24 mouse cellular contexts compared by ENCODE assay signal in the genomic region with DNA sequence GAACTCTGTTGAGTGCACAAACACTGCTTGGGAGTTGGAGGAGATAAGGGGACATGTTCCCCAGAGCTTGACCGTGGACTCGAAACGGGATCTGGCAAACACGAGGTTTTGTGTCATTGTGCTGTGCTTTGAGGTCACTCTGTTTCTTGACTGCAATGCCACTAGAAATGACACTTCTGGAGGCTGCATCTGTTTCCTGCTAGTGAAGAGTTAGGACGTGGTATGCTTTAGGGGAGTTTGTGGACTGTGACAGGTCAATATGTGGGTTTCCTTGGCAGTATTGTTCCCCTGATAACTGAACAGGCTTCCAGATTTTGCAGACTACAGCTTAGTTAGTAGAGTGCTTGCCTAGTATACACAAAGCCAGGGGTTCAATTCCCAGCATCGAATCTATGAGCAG.
"Had no signal": no experiment of that assay in that cellular context is flagged by ENCODE, and none has a peak within 500 bp of the region (broad histone marks: within the 10 kb centered on the region; RNA-seq: fewer than 3 reads in every experiment).

No protein-coding gene starts in this region.

- H3K4me2 ChIP-seq: heart, embryonic 11.5 days; heart, embryonic 13.5 days; heart, embryonic 15.5 days; hindbrain, embryonic 12.5 days; hindbrain, embryonic 14.5 days; intestine, embryonic 15.5 days; limb, embryonic 12.5 days had no signal

- H3K4me1 ChIP-seq: heart, embryonic 13.5 days; heart, embryonic 15.5 days; hindbrain, embryonic 10.5 days; hindbrain, embryonic 12.5 days; intestine, embryonic 15.5 days; limb, embryonic 10.5 days; limb, embryonic 12.5 days had no signal

- DNase-seq: gastrocnemius, postnatal 14 days; gastrocnemius, postnatal 36 days; heart, adult 2 months; heart, postnatal 14 days; heart, postnatal 36 days; kidney, adult 18-20 months; kidney, adult 8-10 months; kidney, postnatal 10 days; kidney, postnatal 25 days; kidney, postnatal 4 days had no signal

- H3K27ac ChIP-seq: heart, adult 2 months; heart, embryonic 13.5 days; heart, embryonic 15.5 days; hindbrain, embryonic 10.5 days; hindbrain, embryonic 12.5 days; hindbrain, embryonic 14.5 days; intestine, embryonic 15.5 days; layer of hippocampus, adult 2 months; left cerebral cortex, adult 2 months; limb, embryonic 10.5 days; limb, embryonic 12.5 days had no signal

- H3K27me3 ChIP-seq: heart, embryonic 13.5 days; heart, embryonic 15.5 days; hindbrain, embryonic 12.5 days; intestine, embryonic 15.5 days; limb, embryonic 12.5 days had no signal

- ATAC-seq: hindbrain, embryonic 16.5 days; inflammation-experienced regulatory T-cells, adult 6 months; intestine, embryonic 15.5 days; intestine, postnatal 0 days had no signal

- H3K36me3 ChIP-seq: heart, embryonic 13.5 days; heart, embryonic 15.5 days; hindbrain, embryonic 10.5 days; hindbrain, embryonic 12.5 days; intestine, embryonic 15.5 days; limb, embryonic 10.5 days; limb, embryonic 12.5 days had no signal

- H3K9me3 ChIP-seq: heart, embryonic 13.5 days; heart, embryonic 15.5 days; hindbrain, embryonic 10.5 days; hindbrain, embryonic 12.5 days; intestine, embryonic 15.5 days; limb, embryonic 10.5 days; limb, embryonic 12.5 days had no signal

- H3K9ac ChIP-seq: heart, embryonic 13.5 days; heart, embryonic 15.5 days; hindbrain, embryonic 12.5 days; hindbrain, embryonic 14.5 days; intestine, embryonic 15.5 days; limb, embryonic 12.5 days had no signal

- H3K4me3 ChIP-seq: heart, adult 2 months; heart, embryonic 13.5 days; heart, embryonic 15.5 days; hindbrain, embryonic 10.5 days; hindbrain, embryonic 12.5 days; intestine, embryonic 15.5 days; layer of hippocampus, adult 2 months; left cerebral cortex, adult 2 months; limb, embryonic 10.5 days; limb, embryonic 12.5 days had no signal
